Mouse (Mus musculus) thymus, postnatal 10 days (tissue): ENCODE measurements around the gene Tcaf3.

Experiments used
- DNase-seq, 2 experiments: peaks; one replicate each; pipeline ENCODE4 v3.0.0; 2021; ENCODE audit warnings: low spot score in 2 of 2

Tcaf3 gene

GRCm38 (mm10) chr6:42597592-42597991 lies at the start of gene Tcaf3:
Gene Tcaf3 (minus strand): TSS chr6:42597692.
- no peak for DNase-seq

GRCm38 (mm10) chr6:42644912-42645549 lies 47.5 kb upstream of the Tcaf3 start, which contains the start of gene Tcaf2:
Gene Tcaf2 (minus strand): TSS chr6:42645254.
- peak in 1 of 2 experiments; percentile 24 for DNase-seq

- no peak for DNase-seq
These were observed 36.9 kb upstream of the Tcaf3 start for GRCm38 (mm10) chr6:42634393-42634792.

- no peak for DNase-seq
These were observed 33.9 kb upstream of the Tcaf3 start for GRCm38 (mm10) chr6:42631395-42631794.

GRCm38 (mm10) chr6:42616904-42617303 lies 19.4 kb upstream of the Tcaf3 start:
- DNase-seq: no peak

- DNase-seq: no peak
These were observed 14.7 kb upstream of the Tcaf3 start for GRCm38 (mm10) chr6:42612218-42612617.

- DNase-seq: no peak
These were observed 13.5 kb upstream of the Tcaf3 start for GRCm38 (mm10) chr6:42610954-42611522.

- no peak for DNase-seq
These were observed 4.2 kb downstream of the Tcaf3 start for GRCm38 (mm10) chr6:42593138-42593882.

- DNase-seq: no peak
These were observed 10.9 kb downstream of the Tcaf3 start for GRCm38 (mm10) chr6:42586569-42586968.

- DNase-seq: peak; percentile 7 to 62
These were observed 14.0 kb downstream of the Tcaf3 start for GRCm38 (mm10) chr6:42583488-42583872.

- no peak for DNase-seq
These were observed 14.6 kb downstream of the Tcaf3 start for GRCm38 (mm10) chr6:42582741-42583487.

GRCm38 (mm10) chr6:42578678-42579077 lies 18.8 kb downstream of the Tcaf3 start:
- DNase-seq: no peak

GRCm38 (mm10) chr6:42577433-42577832 lies 20.1 kb downstream of the Tcaf3 start:
- no peak for DNase-seq

GRCm38 (mm10) chr6:42568205-42568604 lies 29.3 kb downstream of the Tcaf3 start:
- DNase-seq: no peak

- DNase-seq: no peak
These were observed 31.4 kb downstream of the Tcaf3 start for GRCm38 (mm10) chr6:42566076-42566598.

GRCm38 (mm10) chr6:42562280-42562679 lies 35.2 kb downstream of the Tcaf3 start:
- no peak for DNase-seq

GRCm38 (mm10) chr6:42560885-42561284 lies 36.6 kb downstream of the Tcaf3 start:
- DNase-seq: no peak

- no peak for DNase-seq
These were observed 38.9 kb downstream of the Tcaf3 start for GRCm38 (mm10) chr6:42558641-42559040.

- DNase-seq: no peak
These were observed 50.0 kb downstream of the Tcaf3 start, which contains the start of gene Olfr455 for GRCm38 (mm10) chr6:42547461-42547860. Gene Olfr455 (minus strand): TSS chr6:42547587.

GRCm38 (mm10) chr6:42546180-42546579 lies 51.3 kb downstream of the Tcaf3 start:
- DNase-seq: no peak

GRCm38 (mm10) chr6:42545451-42545885 lies 52.0 kb downstream of the Tcaf3 start:
- DNase-seq: no peak

- DNase-seq: no peak
These were observed 52.6 kb downstream of the Tcaf3 start for GRCm38 (mm10) chr6:42544846-42545245.
